Mouse (Mus musculus) hindbrain, embryonic 14.5 days (tissue): ENCODE data around the gene Mbnl2. TPM values are rescaled to one million over a fixed set of nuclear protein-coding genes. Genes with fewer than 3 reads are reported as not detected.

Experiments used
- ATAC-seq: fragments of 200-750 bp; cut with Nextera tagmentation; 2 replicates; pipeline ENCODE4 v1.8.0; 2017; ENCODE audit warnings: moderate number of reproducible peaks, mild to moderate bottlenecking, moderate TSS enrichment, moderate library complexity; ENCODE audit not compliant: low FRiP score
- DNase-seq: peaks from one replicate; pipeline ENCODE4 v3.0.0-alpha.2; 2015; ENCODE audit warnings: low spot score
- H3K27ac ChIP-seq: fragments of 300-500 bp; sonication (generic); 2 replicates; pipeline ENCODE4 v1.5.1; 2014; ENCODE audit warnings: mild to moderate bottlenecking, moderate library complexity
- H3K27me3 ChIP-seq: fragments of 300-500 bp; sonication (generic); 2 replicates; pipeline ENCODE4 v1.6.1; 2014; ENCODE audit warnings: mild to moderate bottlenecking, low read length, mixed read lengths; ENCODE audit not compliant: control insufficient read depth, insufficient read depth
- H3K36me3 ChIP-seq: fragments of 300-500 bp; sonication (generic); replicated peaks from 2 replicates; pipeline ENCODE4 v1.6.1; 2014; ENCODE audit not compliant: control insufficient read depth, insufficient read depth
- H3K4me1 ChIP-seq: fragments of 300-500 bp; sonication (generic); replicated peaks from 2 replicates; pipeline ENCODE4 v1.6.1; 2014; ENCODE audit warnings: antibody characterized with exemption, low read length, mixed read lengths; ENCODE audit not compliant: control insufficient read depth, insufficient read depth
- H3K4me2 ChIP-seq: fragments of 300-500 bp; sonication (generic); replicated peaks from 2 replicates; pipeline ENCODE4 v1.6.1; 2014; ENCODE audit warnings: mild to moderate bottlenecking, moderate library complexity
- H3K4me3 ChIP-seq: fragments of 300-500 bp; sonication (generic); replicated peaks from 2 replicates; pipeline ENCODE4 v1.5.1; 2014; ENCODE audit warnings: mild to moderate bottlenecking, low read length
- H3K9ac ChIP-seq: fragments of 300-500 bp; sonication (generic); 2 replicates; pipeline ENCODE4 v1.6.1; 2014
- H3K9me3 ChIP-seq: fragments of 300-500 bp; sonication (generic); 2 replicates; pipeline ENCODE4 v1.6.1; 2016; ENCODE audit warnings: low read length; ENCODE audit not compliant: control insufficient read depth
- WGBS: fragments of 180-500 bp; shearing (Covaris S2); extraction: QIAGEN DNeasy Blood & Tissue Kit; methylation state at CpG from one replicate; pipeline ENCODE4 v1.1.7; 2014; 5-methylcytosine and 5-hydroxymethylcytosine counted together
- polyA plus RNA-seq: library from polyadenylated mRNA; unstranded; fragments of >200 nt; fragmentation: Nextera tagmentation; extraction: Ambion mirVana; gene quantifications from 2 replicates; pipeline ENCODE4 v1.2.1, GENCODE M21; 2014

Mbnl2 gene
- polyA plus RNA-seq, 1 experiment from 2014 or later = 24.4 TPM

GRCm38 (mm10) chr14:120256623-120257384, 18.7 kb upstream of the Mbnl2 start:
- no peak overlapping the region for H3K4me2 ChIP-seq
- H3K36me3 ChIP-seq = no peaks in the 10 kb centered on the region
- 77% methylated on average over 15 of the region's 15 CpGs for WGBS
- H3K27me3 ChIP-seq = no peaks in the 10 kb centered on the region
- DNase-seq (no peak), ATAC-seq (no peak)
- H3K4me1 ChIP-seq = no peaks in the 10 kb centered on the region
- no peaks in the 10 kb centered on the region for H3K9me3 ChIP-seq
- no peak overlapping the region for H3K4me3 ChIP-seq
- no peak overlapping the region for H3K9ac ChIP-seq
- H3K27ac ChIP-seq = no peak overlapping the region

GRCm38 (mm10) chr14:120257483-120257882, 18.0 kb upstream of the Mbnl2 start:
- DNase-seq = no peak
- 80% methylated on average over 6 of the region's 6 CpGs for WGBS

GRCm38 (mm10) chr14:120259426-120259825, 16.0 kb upstream of the Mbnl2 start:
- Histone ChIP-seq H3K36me3 (no peaks in the 10 kb centered on the region), H3K4me1 (no peaks in the 10 kb centered on the region), H3K4me3 (no peak overlapping the region), H3K27ac (no peak overlapping the region), H3K9me3 (no peaks in the 10 kb centered on the region), H3K9ac (no peak overlapping the region), H3K27me3 (no peaks in the 10 kb centered on the region), H3K4me2 (no peak overlapping the region)
- WGBS = 65% methylated on average over 1 of the region's 1 CpGs
- ATAC-seq = no peak
- no peak for DNase-seq

More at GRCm38 (mm10) chr14:120257483-120257882, 18.0 kb upstream of the Mbnl2 start:
- Histone ChIP-seq H3K27ac (no peak overlapping the region), H3K4me2 (no peak overlapping the region), H3K4me1 (no peaks in the 10 kb centered on the region), H3K9ac (no peak overlapping the region), H3K27me3 (no peaks in the 10 kb centered on the region), H3K4me3 (no peak overlapping the region), H3K36me3 (no peaks in the 10 kb centered on the region), H3K9me3 (no peaks in the 10 kb centered on the region)
- no peak for ATAC-seq

GRCm38 (mm10) chr14:120261606-120262005, 13.9 kb upstream of the Mbnl2 start:
- H3K36me3 ChIP-seq = no peaks in the 10 kb centered on the region
- H3K4me2 ChIP-seq = no peak overlapping the region
- ATAC-seq = no peak
- no peaks in the 10 kb centered on the region for H3K27me3 ChIP-seq
- no peak overlapping the region for H3K4me3 ChIP-seq
- 88% methylated on average over 11 of the region's 11 CpGs for WGBS
- DNase-seq = no peak
- H3K27ac ChIP-seq = no peak overlapping the region
- H3K9me3 ChIP-seq = no peaks in the 10 kb centered on the region
- no peaks in the 10 kb centered on the region for H3K4me1 ChIP-seq
- H3K9ac ChIP-seq = no peak overlapping the region

GRCm38 (mm10) chr14:120262660-120263379, 12.6 kb upstream of the Mbnl2 start:
- Histone ChIP-seq H3K4me3 (no peak overlapping the region), H3K4me2 (no peak overlapping the region), H3K9ac (no peak overlapping the region), H3K36me3 (no peaks in the 10 kb centered on the region), H3K9me3 (no peaks in the 10 kb centered on the region), H3K27ac (no peak overlapping the region), H3K27me3 (no peaks in the 10 kb centered on the region), H3K4me1 (no peaks in the 10 kb centered on the region)
- WGBS = 94% methylated on average over 14 of the region's 14 CpGs
- ATAC-seq = no peak
- DNase-seq = no peak

GRCm38 (mm10) chr14:120263380-120264135, 11.9 kb upstream of the Mbnl2 start:
- H3K4me3 ChIP-seq = no peak overlapping the region
- no peaks in the 10 kb centered on the region for H3K27me3 ChIP-seq
- no peaks in the 10 kb centered on the region for H3K9me3 ChIP-seq
- 79% methylated on average over 11 of the region's 11 CpGs for WGBS
- no peak for DNase-seq
- no peak overlapping the region for H3K4me2 ChIP-seq
- ATAC-seq = no peak
- no peak overlapping the region for H3K27ac ChIP-seq
- H3K4me1 ChIP-seq = no peaks in the 10 kb centered on the region
- H3K36me3 ChIP-seq = no peaks in the 10 kb centered on the region
- no peak overlapping the region for H3K9ac ChIP-seq

- H3K9me3 ChIP-seq = no peaks in the 10 kb centered on the region
Measured at GRCm38 (mm10) chr14:120265886-120266285, 9.6 kb upstream of the Mbnl2 start.

GRCm38 (mm10) chr14:120267130-120267529, 8.3 kb upstream of the Mbnl2 start:
- DNase-seq = no peak
- Histone ChIP-seq H3K9ac (no peak overlapping the region), H3K4me2 (no peak overlapping the region), H3K27me3 (no peaks in the 10 kb centered on the region), H3K9me3 (no peaks in the 10 kb centered on the region), H3K4me3 (no peak overlapping the region), H3K4me1 (no peaks in the 10 kb centered on the region), H3K36me3 (no peaks in the 10 kb centered on the region), H3K27ac (no peak overlapping the region)
- no peak for ATAC-seq
- 91% methylated on average over 4 of the region's 4 CpGs for WGBS

More at GRCm38 (mm10) chr14:120265886-120266285, 9.6 kb upstream of the Mbnl2 start:
- Histone ChIP-seq H3K4me1 (no peaks in the 10 kb centered on the region), H3K36me3 (no peaks in the 10 kb centered on the region), H3K4me2 (no peak overlapping the region), H3K4me3 (no peak overlapping the region), H3K27me3 (no peaks in the 10 kb centered on the region), H3K27ac (no peak overlapping the region), H3K9ac (no peak overlapping the region)
- DNase-seq = no peak
- no peak for ATAC-seq

- H3K27ac ChIP-seq = no peak overlapping the region
- no peaks in the 10 kb centered on the region for H3K9me3 ChIP-seq
- 81% methylated on average over 3 of the region's 3 CpGs for WGBS
Measured at GRCm38 (mm10) chr14:120270031-120270430, 5.4 kb upstream of the Mbnl2 start.

More at GRCm38 (mm10) chr14:120270031-120270430, 5.4 kb upstream of the Mbnl2 start:
- ATAC-seq (no peak), DNase-seq (no peak)
- no peak overlapping the region for H3K4me3 ChIP-seq
- H3K4me2 ChIP-seq = no peak overlapping the region
- H3K27me3 ChIP-seq = no peaks in the 10 kb centered on the region
- no peak overlapping the region for H3K9ac ChIP-seq
- no peaks in the 10 kb centered on the region for H3K36me3 ChIP-seq
- peaks cover 5% of the 10 kb centered on the region for H3K4me1 ChIP-seq
